Mouse (Mus musculus): Measurements from ENCODE around the gene Gcnt2.

DNA sequence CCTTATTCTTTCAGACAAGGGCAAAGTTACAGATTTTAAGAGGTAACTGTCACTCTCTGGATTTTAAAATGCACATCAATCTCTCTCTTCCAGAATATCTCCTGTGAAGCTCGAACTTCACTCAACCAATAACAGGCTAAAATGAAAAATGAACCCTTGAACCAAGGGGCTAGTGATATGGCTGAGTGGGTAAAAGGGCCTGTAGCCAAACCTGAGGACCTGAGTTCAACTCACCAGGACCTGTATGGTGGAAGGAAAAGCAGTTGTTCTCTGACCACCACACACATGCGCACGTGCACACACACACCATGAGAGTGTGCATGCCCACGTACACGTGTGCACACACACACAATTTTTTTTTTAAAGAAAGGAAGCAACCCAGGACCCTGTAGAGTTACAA is 6.8 kb upstream of the Gcnt2 start:
- no peak for TF ChIP-seq CTCF (IDR thresholded peaks at IDR 0.05; ENCODE audit: low read depth)
- no peak for TF ChIP-seq EP300 (IDR thresholded peaks at IDR 0.05; ENCODE audit: low read depth)

Measured in heart, postnatal 0 days (tissue).